Mouse (Mus musculus): ENCODE data around the gene Twist2.

DNA sequence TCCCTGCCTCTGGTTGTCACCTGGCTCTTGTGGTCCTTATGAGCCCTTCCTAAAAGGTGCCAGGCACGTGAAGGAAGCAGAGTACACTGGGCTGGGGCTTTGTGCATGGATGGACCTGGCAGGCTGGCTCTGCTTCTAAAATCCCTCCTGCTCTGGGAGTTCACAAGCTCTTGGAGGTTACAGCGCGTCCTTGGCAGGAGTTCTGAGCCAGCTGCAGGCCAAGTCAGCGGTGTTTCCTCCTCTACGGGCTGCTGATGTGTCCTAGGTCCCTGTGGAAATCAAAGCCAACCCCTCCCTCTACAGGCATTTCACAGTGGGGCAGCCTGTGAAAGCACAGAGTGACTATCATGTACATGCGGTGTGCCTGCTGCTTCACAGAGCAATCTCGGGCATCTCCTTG, 20.1 kb upstream of the Twist2 start:
- TF ChIP-seq CTCF (IDR thresholded peaks at IDR 0.05; ENCODE audit: control insufficient read depth, insufficient read depth, low read length) (no peak), POLR2A (IDR thresholded peaks at IDR 0.05; ENCODE audit: borderline replicate concordance, control insufficient read depth, low read depth, low read length) (no peak)

All from bone marrow, adult 2 months (tissue).